Mouse (Mus musculus) hindbrain, postnatal 0 days (tissue): ENCODE measurements around the gene Prodh2. TPM values are rescaled to one million over a fixed set of nuclear protein-coding genes. Genes with fewer than 3 reads are reported as not detected.

Experiments
- ATAC-seq: fragments of 200-750 bp; cut with Nextera tagmentation; 2 replicates; pipeline ENCODE4 v1.8.0; 2017; ENCODE audit warnings: mild to moderate bottlenecking, moderate TSS enrichment, moderate library complexity
- DNase-seq: peaks from one replicate; pipeline ENCODE4 v3.0.0-alpha.2; 2015; ENCODE audit warnings: low spot score
- H3K27ac ChIP-seq: fragments of 300-500 bp; sonication (generic); 2 replicates; pipeline ENCODE4 v1.5.1; 2014; ENCODE audit warnings: mild to moderate bottlenecking
- H3K27me3 ChIP-seq: fragments of 300-500 bp; sonication (generic); 2 replicates; pipeline ENCODE4 v1.6.1; 2014; ENCODE audit warnings: low read length, mixed read lengths; ENCODE audit not compliant: insufficient read depth
- H3K36me3 ChIP-seq: fragments of 300-500 bp; sonication (generic); 2 replicates; pipeline ENCODE4 v1.6.1; 2014; ENCODE audit warnings: low read length, mixed read lengths; ENCODE audit not compliant: insufficient read depth
- H3K4me1 ChIP-seq: fragments of 300-500 bp; sonication (generic); 2 replicates; pipeline ENCODE4 v1.6.1; 2014; ENCODE audit warnings: antibody characterized with exemption, low read length, mixed read lengths; ENCODE audit not compliant: insufficient read depth
- H3K4me2 ChIP-seq: fragments of 300-500 bp; sonication (generic); 2 replicates; pipeline ENCODE4 v1.6.1; 2014; ENCODE audit warnings: low read depth, mild to moderate bottlenecking, low read length, moderate library complexity, mixed read lengths
- H3K4me3 ChIP-seq: fragments of 300-500 bp; sonication (generic); 2 replicates; pipeline ENCODE4 v1.5.1; 2014; ENCODE audit warnings: low read length
- H3K9ac ChIP-seq: fragments of 300-500 bp; sonication (generic); replicated peaks from 2 replicates; pipeline ENCODE4 v1.6.1; 2014; ENCODE audit warnings: mild to moderate bottlenecking, low read length, moderate library complexity, mixed read lengths
- H3K9me3 ChIP-seq: fragments of 300-500 bp; sonication (generic); 2 replicates; pipeline ENCODE4 v1.6.1; 2016; ENCODE audit warnings: low read length, mixed read lengths
- CTCF ChIP-seq: IDR thresholded peaks from 2 replicates; pipeline ENCODE4 v1.5.1; 2016; ENCODE audit warnings: antibody characterized with exemption, control low read depth, low read depth
- WGBS: fragments of 180-500 bp; shearing (Covaris S2); extraction: QIAGEN DNeasy Blood & Tissue Kit; methylation state at CpG from one replicate; pipeline ENCODE4 v1.1.7; 2014; 5-methylcytosine and 5-hydroxymethylcytosine counted together
- microRNA-seq, 2 experiments: library from miRNA; unstranded; fragments of <30 nt; microRNA quantifications; one replicate each; pipeline ENCODE4; 2016
- polyA plus RNA-seq: library from polyadenylated mRNA; unstranded; fragments of >200 nt; fragmentation: Nextera tagmentation; extraction: Ambion mirVana; gene quantifications from 2 replicates; pipeline ENCODE4 v1.2.1, GENCODE M21; 2015
- total RNA-seq: library from RNA; depleted of rRNA; stranded (reverse); fragments of >200 nt; gene quantifications from 2 replicates; pipeline ENCODE4 v1.2.3, GENCODE M21; 2014; rRNA removed

The Prodh2 gene
- total and polyA plus RNA-seq, 2 experiments from 2014 or later = 0.24 TPM; not detected in 1

DNA sequence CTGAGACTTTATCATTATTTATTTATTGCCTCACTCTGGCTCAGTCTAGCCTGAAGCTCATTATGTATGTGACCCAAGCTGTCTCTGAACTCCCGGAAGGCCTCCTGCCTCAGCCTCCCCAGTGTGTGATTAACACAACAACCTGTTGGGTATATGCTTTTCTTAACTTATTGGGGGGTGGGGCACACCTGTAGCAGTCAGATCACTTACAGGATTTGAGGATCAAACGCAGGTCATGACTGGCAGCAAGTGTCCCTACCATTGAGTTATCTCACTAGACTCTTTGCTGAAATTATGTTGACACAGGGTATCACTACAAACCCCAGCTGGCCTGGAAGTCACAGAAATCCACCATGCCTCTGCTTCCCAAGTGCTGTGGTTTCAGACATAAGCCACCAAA lies 66.9 kb downstream of the Prodh2 start:
- WGBS = 68% methylated on average over 2 of the region's 2 CpGs
- Histone ChIP-seq H3K9ac (no peak overlapping the region), H3K4me3 (no peak overlapping the region), H3K9me3 (no peaks in the 10 kb centered on the region), H3K36me3 (peaks cover 17% of the 10 kb centered on the region; the same call in 1 of the 2 replicates), H3K4me2 (no peak overlapping the region), H3K27ac (no peak overlapping the region), H3K4me1 (peaks cover 10% of the 10 kb centered on the region), H3K27me3 (no peaks in the 10 kb centered on the region)
- ATAC-seq (no peak), DNase-seq (no peak)
- no peak for TF ChIP-seq CTCF

DNA sequence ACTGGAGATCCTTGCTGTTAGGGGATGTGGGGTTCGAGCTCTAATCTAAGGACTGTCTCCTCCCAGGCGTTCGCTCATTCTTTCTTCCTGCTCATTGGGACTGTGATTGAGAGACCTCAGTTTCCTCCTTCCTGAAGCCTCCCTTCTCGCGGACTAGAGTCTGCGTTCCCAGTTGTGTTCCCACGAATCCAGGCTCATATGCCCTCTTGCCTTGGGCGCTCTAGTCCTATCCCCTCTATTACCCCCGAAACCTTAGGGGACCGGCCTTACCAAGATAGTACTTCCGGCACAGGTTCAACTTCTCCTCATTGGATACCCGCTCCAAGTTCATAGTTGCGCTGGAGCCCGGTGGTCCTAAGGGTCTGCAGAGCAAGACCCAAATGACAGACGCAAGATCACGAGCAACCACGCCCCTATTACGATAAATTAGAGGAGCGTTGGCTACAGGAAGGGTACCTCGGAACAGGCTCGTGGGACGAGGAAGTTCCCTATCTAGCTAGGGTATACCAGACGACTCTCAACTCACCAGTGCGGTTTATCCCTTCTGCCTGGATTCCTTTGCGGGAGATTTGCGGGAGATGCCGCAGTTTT lies 69.2 kb downstream of the Prodh2 start:
- peak overlapping the region; percentile 90 for H3K4me2 ChIP-seq
- H3K9ac ChIP-seq = peak overlapping the region; percentile 65
- DNase-seq (peak; percentile 26), ATAC-seq (peak; percentile 6; the same call in 1 of the 2 replicates)
- TF ChIP-seq CTCF = no peak
- H3K36me3 ChIP-seq = peaks cover 23% of the 10 kb centered on the region
- no peaks in the 10 kb centered on the region for H3K9me3 ChIP-seq
- peak overlapping the region; percentile 89 for H3K27ac ChIP-seq
- H3K27me3 ChIP-seq = no peaks in the 10 kb centered on the region
- peaks cover 10% of the 10 kb centered on the region for H3K4me1 ChIP-seq
- H3K4me3 ChIP-seq = peak overlapping the region; percentile 63
- 2% methylated on average over 27 of the region's 27 CpGs for WGBS

Small RNAs within 50 kb of the gene (microRNA-seq; reads per million reads assigned to microRNA genes)
- 0 to 2.1 reads per million in 2 experiments for gene Gm38670

Other genes starting within 250 kb of the Prodh2 start
Only the 30 nearest of the 33 such genes appear.
- gene Wdr62, start 213.2 kb upstream of the Prodh2 start, total RNA-seq = 4.3 and 7.0 TPM in 2 replicates
- gene Wdr62, start 213.2 kb upstream of the Prodh2 start, polyA plus RNA-seq = 3.7 and 4.0 TPM in 2 replicates
- gene Clip3, start 201.9 kb upstream of the Prodh2 start, total RNA-seq = 144 and 172 TPM in 2 replicates
- gene Clip3, start 201.9 kb upstream of the Prodh2 start, polyA plus RNA-seq = 106 and 118 TPM in 2 replicates
- gene Alkbh6, start 184.9 kb upstream of the Prodh2 start, total RNA-seq = 75.4 and 116 TPM in 2 replicates
- gene Alkbh6, start 184.9 kb upstream of the Prodh2 start, polyA plus RNA-seq = 129 and 131 TPM in 2 replicates
- gene Syne4, start 178.8 kb upstream of the Prodh2 start, total RNA-seq = 13.2 and 16.5 TPM in 2 replicates
- gene Syne4, start 178.8 kb upstream of the Prodh2 start, polyA plus RNA-seq = 11.4 and 12.6 TPM in 2 replicates
- gene E130208F15Rik, start 171.9 kb upstream of the Prodh2 start, total RNA-seq = 1.8 TPM in 1 of 2 replicates, not detected in the other
- gene E130208F15Rik, start 171.9 kb upstream of the Prodh2 start, polyA plus RNA-seq = 0.79 TPM in 1 of 2 replicates, not detected in the other
- gene Sdhaf1, start 169.7 kb upstream of the Prodh2 start, total RNA-seq = 12.9 and 14.7 TPM in 2 replicates
- 17.8 and 19.3 TPM in 2 replicates for gene Sdhaf1, start 169.7 kb upstream of the Prodh2 start, polyA plus RNA-seq
- 45.9 and 47.4 TPM in 2 replicates for gene Lrfn3, start 130.8 kb upstream of the Prodh2 start, total RNA-seq
- 17.5 and 18.1 TPM in 2 replicates for gene Lrfn3, start 130.8 kb upstream of the Prodh2 start, polyA plus RNA-seq
- gene Tyrobp, start 79.9 kb upstream of the Prodh2 start, total RNA-seq = 37.3 and 59.9 TPM in 2 replicates
- gene Tyrobp, start 79.9 kb upstream of the Prodh2 start, polyA plus RNA-seq = 50.3 and 56.1 TPM in 2 replicates
- gene Hcst, start 73.8 kb upstream of the Prodh2 start, total RNA-seq = not detected in 2 replicates
- 0.84 and 1.0 TPM in 2 replicates for gene Hcst, start 73.8 kb upstream of the Prodh2 start, polyA plus RNA-seq
- gene Nfkbid, start 71.9 kb upstream of the Prodh2 start, total RNA-seq = 1.9 and 3.7 TPM in 2 replicates
- gene Nfkbid, start 71.9 kb upstream of the Prodh2 start, polyA plus RNA-seq = 2.1 TPM in 2 replicates
- 840 and 852 TPM in 2 replicates for gene Aplp1, start 48.1 kb upstream of the Prodh2 start, total RNA-seq
- 617 and 682 TPM in 2 replicates for gene Aplp1, start 48.1 kb upstream of the Prodh2 start, polyA plus RNA-seq
- gene Kirrel2, start 35.9 kb upstream of the Prodh2 start, total RNA-seq = 10.7 and 14.7 TPM in 2 replicates
- 4.4 and 5.8 TPM in 2 replicates for gene Kirrel2, start 35.9 kb upstream of the Prodh2 start, polyA plus RNA-seq
- 2.3 and 2.4 TPM in 2 replicates for gene Nphs1, start 35.3 kb upstream of the Prodh2 start, total RNA-seq
- 0.50 and 1.0 TPM in 2 replicates for gene Nphs1, start 35.3 kb upstream of the Prodh2 start, polyA plus RNA-seq
- gene Arhgap33, start 41.4 kb downstream of the Prodh2 start, total RNA-seq = 55.7 and 59.7 TPM in 2 replicates
- gene Arhgap33, start 41.4 kb downstream of the Prodh2 start, polyA plus RNA-seq = 64.8 and 73.1 TPM in 2 replicates
- 5.6 and 6.4 TPM in 2 replicates for gene Hspb6, start 58.6 kb downstream of the Prodh2 start, total RNA-seq
- gene Hspb6, start 58.6 kb downstream of the Prodh2 start, polyA plus RNA-seq = 15.8 and 16.3 TPM in 2 replicates
- 13.1 and 14.0 TPM in 2 replicates for gene Proser3, start 58.7 kb downstream of the Prodh2 start, total RNA-seq
- 3.0 and 3.1 TPM in 2 replicates for gene Proser3, start 58.7 kb downstream of the Prodh2 start, polyA plus RNA-seq
- gene Lin37, start 66.2 kb downstream of the Prodh2 start, total RNA-seq = 14.3 and 21.0 TPM in 2 replicates
- 45.0 and 48.0 TPM in 2 replicates for gene Lin37, start 66.2 kb downstream of the Prodh2 start, polyA plus RNA-seq
- 41.7 and 53.4 TPM in 2 replicates for gene U2af1l4, start 69.7 kb downstream of the Prodh2 start, total RNA-seq
- 103 and 104 TPM in 2 replicates for gene U2af1l4, start 69.7 kb downstream of the Prodh2 start, polyA plus RNA-seq
- gene Gm49396, start 69.7 kb downstream of the Prodh2 start, total RNA-seq = 2.9 and 3.7 TPM in 2 replicates
- gene Gm49396, start 69.7 kb downstream of the Prodh2 start, polyA plus RNA-seq = 6.4 and 7.0 TPM in 2 replicates
- gene Psenen, start 70.0 kb downstream of the Prodh2 start, total RNA-seq = 72.0 and 90.4 TPM in 2 replicates
- 154 and 155 TPM in 2 replicates for gene Psenen, start 70.0 kb downstream of the Prodh2 start, polyA plus RNA-seq
- 5.6 TPM in 1 of 2 replicates, not detected in the other for gene Igflr1, start 71.8 kb downstream of the Prodh2 start, total RNA-seq
- gene Igflr1, start 71.8 kb downstream of the Prodh2 start, polyA plus RNA-seq = 2.6 and 3.4 TPM in 2 replicates
- 27.1 and 36.7 TPM in 2 replicates for gene Kmt2b, start 95.1 kb downstream of the Prodh2 start, total RNA-seq
- gene Kmt2b, start 95.1 kb downstream of the Prodh2 start, polyA plus RNA-seq = 6.7 and 7.1 TPM in 2 replicates
- not detected in 2 replicates for gene Zbtb32, start 105.3 kb downstream of the Prodh2 start, total RNA-seq
- 0.18 and 0.23 TPM in 2 replicates for gene Zbtb32, start 105.3 kb downstream of the Prodh2 start, polyA plus RNA-seq
- gene Upk1a, start 119.2 kb downstream of the Prodh2 start, total RNA-seq = 0.14 and 0.99 TPM in 2 replicates
- 0.62 and 0.99 TPM in 2 replicates for gene Upk1a, start 119.2 kb downstream of the Prodh2 start, polyA plus RNA-seq
- 352 and 389 TPM in 2 replicates for gene Cox6b1, start 132.5 kb downstream of the Prodh2 start, total RNA-seq
- 1,552 and 1,572 TPM in 2 replicates for gene Cox6b1, start 132.5 kb downstream of the Prodh2 start, polyA plus RNA-seq
- gene Etv2, start 142.2 kb downstream of the Prodh2 start, total RNA-seq = not detected in 2 replicates
- not detected in 2 replicates for gene Etv2, start 142.2 kb downstream of the Prodh2 start, polyA plus RNA-seq
- gene Rbm42, start 156.7 kb downstream of the Prodh2 start, total RNA-seq = 162 and 169 TPM in 2 replicates
- 116 and 118 TPM in 2 replicates for gene Rbm42, start 156.7 kb downstream of the Prodh2 start, polyA plus RNA-seq
- 22.2 and 24.1 TPM in 2 replicates for gene Haus5, start 171.4 kb downstream of the Prodh2 start, total RNA-seq
- gene Haus5, start 171.4 kb downstream of the Prodh2 start, polyA plus RNA-seq = 19.9 and 25.8 TPM in 2 replicates
- not detected in 2 replicates for gene Pmis2, start 178.0 kb downstream of the Prodh2 start, total RNA-seq
- not detected in 2 replicates for gene Pmis2, start 178.0 kb downstream of the Prodh2 start, polyA plus RNA-seq
- not detected in 2 replicates for gene 2200002J24Rik, start 205.3 kb downstream of the Prodh2 start, total RNA-seq
- 0.55 TPM in 1 of 2 replicates, not detected in the other for gene 2200002J24Rik, start 205.3 kb downstream of the Prodh2 start, polyA plus RNA-seq